Mouse (Mus musculus): ENCODE data around the gene Ap3s2.

Gene Ap3s2

DNA sequence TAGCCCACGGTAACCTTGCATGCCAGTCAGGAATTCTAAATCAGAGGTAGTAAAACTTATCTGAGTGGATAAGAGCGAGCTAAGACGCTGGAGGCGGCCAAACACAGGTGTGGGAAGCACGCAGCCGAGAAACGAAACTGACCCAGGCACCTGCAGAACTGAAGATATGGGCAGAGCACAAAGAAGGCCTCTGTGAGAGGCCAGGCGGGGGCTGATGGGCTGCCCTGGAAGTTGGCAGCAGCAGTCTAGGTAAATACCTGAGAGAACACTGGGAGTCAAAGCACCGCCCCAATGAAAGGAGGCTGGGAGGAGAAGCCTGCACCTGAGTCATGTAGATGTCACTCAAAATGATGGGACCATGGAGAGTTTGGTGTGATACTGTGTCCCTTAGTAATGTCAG, 31.8 kb downstream of the Ap3s2 start:
- no peak for DNase-seq (ENCODE audit: low spot score in 2 of 2)

GRCm38 (mm10) chr7:79883613-79884334, 36.7 kb downstream of the Ap3s2 start:
- DNase-seq (ENCODE audit: low spot score in 2 of 2): no peak

GRCm38 (mm10) chr7:79881901-79882300, 38.5 kb downstream of the Ap3s2 start:
- DNase-seq (ENCODE audit: low spot score in 2 of 2): no peak

- no peak for DNase-seq (ENCODE audit: low spot score in 2 of 2)
These were observed 39.5 kb downstream of the Ap3s2 start for GRCm38 (mm10) chr7:79880998-79881397.

- DNase-seq (ENCODE audit: low spot score in 2 of 2): no peak
These were observed 40.4 kb downstream of the Ap3s2 start for GRCm38 (mm10) chr7:79880033-79880432.

DNA sequence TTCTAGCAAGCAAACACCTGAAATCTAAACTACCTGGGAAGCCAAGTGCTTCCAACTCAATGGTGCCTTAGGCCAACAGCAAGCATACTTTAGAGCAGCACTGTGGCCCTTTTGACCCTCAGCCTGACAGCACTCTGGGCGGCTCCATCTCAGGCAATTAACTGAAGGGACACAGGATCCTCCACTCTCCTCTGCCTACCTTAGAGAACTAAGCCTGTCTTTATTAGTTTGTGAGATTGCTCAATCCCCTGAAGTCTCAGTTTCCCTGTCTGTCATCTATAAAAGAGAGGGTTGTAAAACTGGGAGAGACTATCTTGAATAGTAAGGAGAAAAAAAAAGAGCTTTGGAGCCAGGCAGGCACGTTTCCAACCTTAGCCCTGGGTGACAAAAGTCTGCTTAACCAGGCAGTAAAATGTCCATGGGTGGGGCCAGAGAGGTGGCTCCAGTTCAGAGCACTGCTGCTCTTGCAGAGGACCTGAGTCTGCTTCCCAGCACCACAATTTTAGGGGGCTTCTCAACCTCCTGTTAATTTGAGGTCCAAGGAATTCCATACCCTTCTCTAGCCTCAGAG, 41.9 kb downstream of the Ap3s2 start:
- DNase-seq (ENCODE audit: low spot score in 2 of 2): no peak

- DNase-seq (ENCODE audit: low spot score in 2 of 2): no peak
These were observed 47.0 kb downstream of the Ap3s2 start for GRCm38 (mm10) chr7:79873407-79873806.

- no peak for DNase-seq (ENCODE audit: low spot score in 2 of 2)
These were observed 48.6 kb downstream of the Ap3s2 start for GRCm38 (mm10) chr7:79871797-79872345.

DNA sequence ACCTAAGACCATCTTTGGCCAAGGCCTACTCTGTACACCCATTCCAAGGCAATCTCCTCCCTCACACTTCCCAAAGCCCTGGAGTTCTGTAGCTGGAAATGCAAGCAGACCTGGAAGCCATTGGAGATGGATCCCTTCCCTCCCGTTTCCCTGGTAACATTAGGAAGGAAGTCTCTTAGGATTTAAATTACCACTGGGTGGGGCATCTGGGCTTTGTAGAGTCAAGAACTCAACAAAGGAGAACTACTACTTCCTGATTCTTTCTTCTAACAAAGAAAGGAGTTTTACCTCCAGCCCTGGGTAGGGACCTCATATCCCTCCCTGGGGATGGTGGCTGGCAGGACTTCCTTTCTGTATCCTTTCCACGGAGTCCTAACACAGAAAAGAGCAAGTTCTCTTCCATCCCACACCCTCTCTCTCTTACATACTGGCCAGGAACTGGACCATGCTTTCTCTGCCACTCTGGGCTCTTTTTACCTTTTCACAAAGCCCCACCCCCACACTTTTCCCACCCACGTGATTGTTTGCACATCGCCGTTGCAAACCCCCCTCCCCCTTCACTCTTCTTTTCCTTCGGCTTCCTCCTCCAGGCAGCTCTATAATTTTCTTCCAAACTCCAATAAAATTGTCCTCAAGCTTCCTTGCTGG, 51.3 kb downstream of the Ap3s2 start:
- DNase-seq (ENCODE audit: low spot score in 2 of 2): no peak

DNA sequence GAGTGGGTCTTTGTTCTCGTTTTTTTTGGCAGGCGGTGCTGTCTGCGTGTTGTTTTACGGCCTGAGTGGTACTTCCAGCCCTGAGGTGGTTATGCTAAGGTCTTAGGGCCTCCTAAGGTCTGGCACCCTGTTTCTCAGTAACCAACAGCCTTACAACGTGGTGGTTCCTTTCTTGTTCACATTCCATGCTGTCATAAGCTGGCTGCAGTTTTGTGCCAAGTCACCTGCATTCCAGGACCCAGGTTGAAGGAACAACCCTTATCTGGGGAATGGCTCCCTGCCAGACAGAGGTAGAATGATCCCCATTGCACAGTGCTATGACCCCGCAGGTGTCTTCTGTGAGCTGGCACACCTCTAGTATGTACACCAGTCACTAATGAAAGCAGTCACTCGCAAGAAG, 52.0 kb downstream of the Ap3s2 start:
- no peak for DNase-seq (ENCODE audit: low spot score in 2 of 2)

- DNase-seq (ENCODE audit: low spot score in 2 of 2): no peak
These were observed 52.6 kb downstream of the Ap3s2 start for GRCm38 (mm10) chr7:79867861-79868260.

- no peak for DNase-seq (ENCODE audit: low spot score in 2 of 2)
These were observed 54.0 kb downstream of the Ap3s2 start for GRCm38 (mm10) chr7:79866294-79867000.

DNA sequence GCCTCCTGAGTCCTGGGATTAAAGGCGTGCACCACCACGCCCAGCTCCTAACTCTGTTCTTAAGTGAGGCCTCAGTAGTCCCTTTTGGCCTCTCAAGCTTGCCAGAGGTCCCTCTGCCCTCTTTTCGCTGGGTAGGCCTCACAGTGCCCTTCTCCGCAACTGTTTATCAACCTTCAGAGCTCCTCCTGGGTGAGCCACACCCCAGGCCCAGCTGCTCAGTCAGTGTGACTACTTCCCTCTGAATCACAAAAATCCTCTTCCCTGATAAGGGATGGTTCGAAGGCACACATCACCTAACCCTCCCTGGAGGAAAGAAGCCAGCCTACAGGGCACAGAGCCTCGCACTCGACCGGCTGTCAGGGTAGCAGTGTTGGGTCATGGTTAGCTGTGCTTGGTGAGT, 58.7 kb downstream of the Ap3s2 start:
- no peak for DNase-seq (ENCODE audit: low spot score in 2 of 2)

GRCm38 (mm10) chr7:79860811-79861210, 59.6 kb downstream of the Ap3s2 start, which contains the start of gene Anpep:
Gene Anpep, minus strand, starts transcription at chr7:79861059.
- no peak for DNase-seq (ENCODE audit: low spot score in 2 of 2)

GRCm38 (mm10) chr7:79858956-79859630, 61.4 kb downstream of the Ap3s2 start:
- DNase-seq (ENCODE audit: low spot score in 2 of 2): no peak

GRCm38 (mm10) chr7:79858202-79858934, 62.1 kb downstream of the Ap3s2 start:
- no peak for DNase-seq (ENCODE audit: low spot score in 2 of 2)

GRCm38 (mm10) chr7:79856305-79856704, 64.1 kb downstream of the Ap3s2 start:
- DNase-seq (ENCODE audit: low spot score in 2 of 2): no peak

DNA sequence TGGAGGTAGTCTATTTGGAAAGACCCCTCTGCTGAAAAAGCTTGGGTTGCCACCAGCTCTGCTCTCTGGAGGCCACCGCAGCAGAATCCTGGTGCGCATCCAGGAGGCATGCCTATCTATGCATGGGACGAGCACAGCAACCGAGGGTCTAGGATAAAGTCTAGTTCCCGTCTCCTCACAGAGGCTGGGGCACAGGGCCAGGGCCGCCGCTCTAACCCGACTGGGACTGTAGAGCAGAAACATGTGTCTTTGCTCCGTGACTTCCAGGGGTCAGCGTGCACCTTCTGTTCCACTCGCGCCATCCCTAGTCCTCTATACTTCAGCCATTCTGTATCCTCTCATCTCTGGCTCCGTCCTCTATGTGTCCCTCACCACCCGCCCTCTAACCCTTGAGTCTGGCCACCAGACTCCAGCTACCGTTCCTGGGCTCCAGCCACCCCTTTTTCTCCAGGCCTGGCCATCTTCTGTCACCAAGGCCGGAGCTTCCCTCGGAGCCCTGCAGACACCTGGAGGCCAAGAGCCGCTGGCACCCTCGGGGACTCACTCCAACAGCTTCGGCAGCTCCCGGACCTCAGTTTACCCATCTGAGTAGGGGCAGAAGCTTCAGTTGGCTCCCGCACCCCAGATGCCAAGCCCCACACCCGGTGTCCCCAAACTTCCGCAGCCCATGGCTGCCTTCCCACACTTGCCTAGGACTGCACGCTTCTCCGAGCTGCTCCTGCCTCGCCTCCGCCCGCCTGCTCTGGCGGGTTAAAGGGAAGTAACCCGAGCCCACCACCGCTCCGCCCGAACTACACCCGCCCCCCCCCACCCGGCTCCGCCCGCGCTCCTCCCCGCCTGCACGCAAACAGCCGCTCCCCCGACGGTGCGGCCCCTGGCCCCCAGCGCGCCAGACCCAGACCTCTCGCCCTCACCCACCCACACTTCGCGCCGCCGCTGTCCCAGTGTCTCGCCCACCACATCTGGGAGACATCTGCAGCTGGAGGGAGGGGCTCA, 72.7 kb downstream of the Ap3s2 start:
- no peak for DNase-seq (ENCODE audit: low spot score in 2 of 2)

DNA sequence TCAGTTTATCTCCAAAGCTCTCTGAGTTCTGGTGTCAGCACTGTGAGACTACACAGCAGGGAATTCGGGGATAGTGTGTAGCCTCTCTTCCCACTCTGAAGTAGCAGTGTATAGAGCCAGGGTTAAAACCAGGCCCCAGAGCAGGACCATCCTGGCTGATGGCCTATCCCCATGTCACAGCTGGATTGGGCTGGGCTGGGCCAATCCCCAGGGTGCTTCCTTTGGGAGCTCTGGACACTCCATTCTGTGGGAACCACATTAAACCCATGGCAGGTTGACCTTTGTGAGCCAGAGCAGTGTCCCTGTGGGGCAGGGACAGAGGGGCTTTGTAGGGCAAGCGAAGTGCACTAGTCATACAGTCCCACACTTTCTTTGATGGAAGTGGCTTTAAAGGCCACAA, 74.1 kb downstream of the Ap3s2 start:
- no peak for DNase-seq (ENCODE audit: low spot score in 2 of 2)

All from natural killer cell, adult 2 months (primary cell).